Mouse (Mus musculus) heart, embryonic 16.5 days (tissue): ENCODE data around the gene Cdh6. TPM values are rescaled to one million over a fixed set of nuclear protein-coding genes. Genes with fewer than 3 reads are reported as not detected.

Experiments used
- ATAC-seq: fragments of 200-750 bp; cut with Nextera tagmentation; replicated peaks from 2 replicates; pipeline ENCODE4 v1.8.0; 2017; ENCODE audit warnings: moderate number of reproducible peaks; ENCODE audit not compliant: insufficient read depth, low FRiP score; ENCODE audit errors: extremely low read depth
- H3K27ac ChIP-seq: fragments of 300-500 bp; sonication (generic); 2 replicates; pipeline ENCODE4 v1.5.1; 2014; ENCODE audit warnings: mild to moderate bottlenecking, low read length, control low read depth, moderate library complexity
- H3K27me3 ChIP-seq: fragments of 300-500 bp; sonication (generic); 2 replicates; pipeline ENCODE4 v1.6.1; 2014; ENCODE audit warnings: low read length, mixed read lengths; ENCODE audit not compliant: control insufficient read depth, insufficient read depth
- H3K36me3 ChIP-seq: fragments of 300-500 bp; sonication (generic); 2 replicates; pipeline ENCODE4 v1.6.1; 2014; ENCODE audit not compliant: control insufficient read depth, insufficient read depth
- H3K4me1 ChIP-seq: fragments of 300-500 bp; sonication (generic); 2 replicates; pipeline ENCODE4 v1.6.1; 2014; ENCODE audit warnings: low read length, mixed read lengths; ENCODE audit not compliant: control insufficient read depth, insufficient read depth
- H3K4me2 ChIP-seq: fragments of 300-500 bp; sonication (generic); 2 replicates; pipeline ENCODE4 v1.6.1; 2014; ENCODE audit warnings: low read depth, mild to moderate bottlenecking, control low read depth, low read length
- H3K4me3 ChIP-seq: fragments of 300-500 bp; sonication (generic); 2 replicates; pipeline ENCODE4 v1.5.1; 2014; ENCODE audit warnings: mild to moderate bottlenecking, control low read depth, low read length
- H3K9ac ChIP-seq: fragments of 300-500 bp; sonication (generic); 2 replicates; pipeline ENCODE4 v1.6.1; 2014; ENCODE audit warnings: low read length, control low read depth
- H3K9me3 ChIP-seq: fragments of 300-500 bp; sonication (generic); replicated peaks from 2 replicates; pipeline ENCODE4 v1.6.1; 2016; ENCODE audit warnings: low read length; ENCODE audit not compliant: control insufficient read depth
- WGBS: fragments of 180-500 bp; shearing (Covaris S2); extraction: QIAGEN DNeasy Blood & Tissue Kit; methylation state at CpG from one replicate; pipeline ENCODE4 v1.1.7; 2014; 5-methylcytosine and 5-hydroxymethylcytosine counted together
- polyA plus RNA-seq: library from polyadenylated mRNA; unstranded; fragments of >200 nt; fragmentation: Nextera tagmentation; extraction: Ambion mirVana; gene quantifications from 2 replicates; pipeline ENCODE4 v1.2.1, GENCODE M21; 2015

Cdh6 gene
- polyA plus RNA-seq, 1 experiment from 2014 or later: 1.4 TPM

DNA sequence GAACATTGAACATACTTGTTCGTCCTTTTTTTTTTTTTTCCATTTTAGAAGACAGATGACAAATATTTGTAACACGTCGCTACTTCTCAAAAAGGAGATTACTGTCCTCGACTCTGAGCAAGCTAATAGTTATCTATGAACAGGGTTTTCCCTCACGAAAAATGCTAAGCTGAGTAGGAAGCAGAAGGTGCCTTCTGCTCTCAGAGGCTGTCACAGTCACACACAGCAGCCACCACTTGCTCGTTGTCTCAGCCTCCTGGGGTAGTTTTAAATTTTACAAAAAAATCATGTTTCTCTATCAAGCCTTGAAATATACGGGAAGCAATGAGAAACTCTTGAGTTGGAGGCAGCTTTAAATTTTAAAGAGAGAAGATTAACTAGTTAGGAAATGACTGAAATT is 125.6 kb downstream of the Cdh6 start:
- WGBS: 57% methylated on average over 7 of the region's 7 CpGs
- ATAC-seq: no peak
- no peaks in the 10 kb centered on the region for H3K27me3 ChIP-seq

DNA sequence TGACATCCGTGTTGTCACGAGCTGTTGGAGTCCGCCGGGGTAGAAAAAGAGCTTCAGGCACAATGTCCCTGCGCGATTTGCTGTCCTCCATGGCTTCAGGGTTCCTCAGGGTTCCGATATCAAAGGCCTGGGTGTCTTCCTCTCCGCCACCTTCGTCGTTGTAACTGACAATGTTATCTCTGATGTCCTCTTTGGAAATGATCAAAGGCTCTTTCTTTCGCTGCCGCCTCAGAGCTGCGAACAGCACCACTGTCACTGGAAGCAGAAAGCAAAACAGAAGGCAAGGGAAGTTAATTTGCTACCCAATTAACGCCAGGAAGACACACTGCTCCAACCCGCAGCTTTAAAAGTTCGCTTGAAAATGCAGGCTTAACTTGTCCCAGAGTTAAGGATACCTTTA is 139.0 kb downstream of the Cdh6 start:
- no peak for ATAC-seq
- no peaks in the 10 kb centered on the region for H3K9me3 ChIP-seq
- WGBS: 14% methylated on average over 16 of the region's 16 CpGs
- no peaks in the 10 kb centered on the region for H3K27me3 ChIP-seq
- H3K4me2 ChIP-seq: peak overlapping the region; percentile 47
- H3K9ac ChIP-seq: no peak overlapping the region
- H3K4me1 ChIP-seq: no peaks in the 10 kb centered on the region
- no peaks in the 10 kb centered on the region for H3K36me3 ChIP-seq
- peak overlapping the region; percentile 18 for H3K4me3 ChIP-seq
- H3K27ac ChIP-seq: no peak overlapping the region

More for the DNA sequence above, 125.6 kb downstream of the Cdh6 start:
- no peak overlapping the region for H3K9ac ChIP-seq
- no peaks in the 10 kb centered on the region for H3K36me3 ChIP-seq
- no peaks in the 10 kb centered on the region for H3K4me1 ChIP-seq
- H3K9me3 ChIP-seq: no peaks in the 10 kb centered on the region
- no peak overlapping the region for H3K4me3 ChIP-seq
- H3K27ac ChIP-seq: no peak overlapping the region
- no peak overlapping the region for H3K4me2 ChIP-seq

DNA sequence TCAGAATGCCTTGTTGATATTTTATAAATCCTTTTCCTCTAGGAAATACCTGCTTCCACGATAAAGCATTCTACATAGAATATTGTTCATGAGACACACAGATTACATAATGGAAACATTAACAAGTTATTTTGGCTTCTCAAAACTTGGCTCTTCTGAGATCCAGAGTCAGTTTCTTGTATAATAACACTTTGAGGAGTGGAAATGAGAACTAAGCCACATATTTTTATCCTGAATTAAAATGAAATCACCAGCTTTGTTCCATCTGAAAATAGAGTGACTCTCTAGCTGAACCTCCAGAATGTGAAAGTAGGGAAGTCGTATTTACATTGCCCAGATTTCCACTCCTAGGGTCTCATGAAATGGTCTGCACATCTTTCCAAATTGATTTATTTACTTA is 142.8 kb downstream of the Cdh6 start:
- no peaks in the 10 kb centered on the region for H3K9me3 ChIP-seq
- no peaks in the 10 kb centered on the region for H3K27me3 ChIP-seq
- H3K4me1 ChIP-seq: no peaks in the 10 kb centered on the region
- no peak overlapping the region for H3K9ac ChIP-seq
- no peaks in the 10 kb centered on the region for H3K36me3 ChIP-seq
- H3K4me3 ChIP-seq: no peak overlapping the region
- 68% methylated on average over 2 of the region's 2 CpGs for WGBS
- ATAC-seq: no peak
- no peak overlapping the region for H3K27ac ChIP-seq
- H3K4me2 ChIP-seq: no peak overlapping the region

DNA sequence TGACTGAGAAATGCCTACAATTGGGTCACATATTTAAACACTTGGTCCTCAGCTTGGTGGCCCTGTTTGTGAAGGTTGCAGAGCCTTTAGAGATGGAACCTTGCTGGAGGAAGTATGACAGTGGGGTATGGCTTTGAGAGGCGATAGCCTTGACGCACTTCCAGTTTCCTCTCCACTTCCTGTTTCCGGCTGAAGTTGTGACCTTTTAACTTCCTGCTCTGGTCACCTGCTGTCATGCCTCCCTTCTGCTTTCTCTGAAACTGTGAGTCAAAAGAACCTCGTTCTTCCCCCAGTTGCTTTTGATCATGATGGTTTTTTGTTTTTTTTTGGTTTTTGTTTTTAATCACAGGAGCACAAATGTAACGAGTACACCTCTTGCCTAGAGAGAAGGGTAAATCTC is 146.0 kb downstream of the Cdh6 start:
- H3K36me3 ChIP-seq: no peaks in the 10 kb centered on the region
- H3K4me2 ChIP-seq: no peak overlapping the region
- no peaks in the 10 kb centered on the region for H3K9me3 ChIP-seq
- ATAC-seq: no peak
- no peak overlapping the region for H3K4me3 ChIP-seq
- H3K27ac ChIP-seq: no peak overlapping the region
- 66% methylated on average over 5 of the region's 5 CpGs for WGBS
- no peak overlapping the region for H3K9ac ChIP-seq
- H3K27me3 ChIP-seq: no peaks in the 10 kb centered on the region
- H3K4me1 ChIP-seq: no peaks in the 10 kb centered on the region

DNA sequence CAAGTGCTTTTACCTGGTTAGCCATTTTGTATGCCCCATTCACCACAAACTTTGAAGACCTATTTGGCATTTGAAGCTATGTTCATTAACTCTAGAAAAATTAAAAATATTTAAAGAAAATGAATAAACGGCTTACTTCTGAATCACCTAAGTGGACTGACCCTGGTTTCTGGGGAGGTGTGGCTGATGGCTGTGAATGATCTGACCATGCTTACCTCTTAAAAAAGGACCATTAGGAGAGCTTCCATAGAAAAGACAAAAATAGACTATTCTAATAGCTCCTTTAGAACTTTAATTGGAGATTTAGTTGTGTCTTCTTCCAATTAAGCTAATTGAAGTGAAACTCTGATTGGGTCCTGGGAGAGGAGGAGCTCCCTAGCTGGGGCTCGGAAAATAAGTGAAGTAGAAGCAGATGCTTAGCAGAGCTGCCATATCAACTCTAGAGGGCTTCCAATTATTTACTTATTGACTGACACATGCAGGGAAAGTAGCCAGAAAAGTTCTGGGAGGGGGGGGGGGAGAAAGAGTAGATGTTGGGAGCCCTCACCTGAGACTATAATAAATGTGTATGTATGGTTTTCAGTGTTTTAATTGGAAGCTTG is 156.6 kb downstream of the Cdh6 start:
- 83% methylated on average over 2 of the region's 2 CpGs for WGBS
- no peak for ATAC-seq
- no peaks in the 10 kb centered on the region for H3K36me3 ChIP-seq
- no peak overlapping the region for H3K9ac ChIP-seq
- no peak overlapping the region for H3K4me3 ChIP-seq
- H3K4me1 ChIP-seq: no peaks in the 10 kb centered on the region
- H3K9me3 ChIP-seq: 0 out of 2 replicates have a peak, but pooled peaks cover 3% of the 10 kb centered on the region
- H3K4me2 ChIP-seq: no peak overlapping the region
- H3K27me3 ChIP-seq: no peaks in the 10 kb centered on the region
- H3K27ac ChIP-seq: no peak overlapping the region

DNA sequence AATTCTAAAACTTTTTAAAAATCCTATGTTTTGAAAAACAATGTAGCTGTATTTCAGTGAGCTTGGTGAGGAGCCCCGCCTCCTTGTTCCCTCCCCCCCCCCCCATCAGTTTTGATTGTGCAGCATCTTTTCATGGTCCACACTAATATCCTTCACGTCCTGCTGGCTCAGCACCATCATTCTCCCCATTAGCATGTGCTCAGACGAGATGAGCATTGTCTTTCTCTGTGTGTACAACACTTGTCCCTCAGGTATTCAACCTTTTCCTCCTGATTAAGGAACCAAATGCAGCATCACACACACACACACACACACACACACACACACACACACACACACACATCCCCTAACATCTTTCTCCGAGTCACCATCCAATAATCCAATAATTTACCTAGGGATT is 164.7 kb downstream of the Cdh6 start:
- no peaks in the 10 kb centered on the region for H3K36me3 ChIP-seq
- 75% methylated on average over 4 of the region's 4 CpGs for WGBS
- H3K9me3 ChIP-seq: no peaks in the 10 kb centered on the region
- H3K27ac ChIP-seq: no peak overlapping the region
- no peak for ATAC-seq
- H3K4me2 ChIP-seq: no peak overlapping the region
- H3K4me1 ChIP-seq: no peaks in the 10 kb centered on the region
- H3K9ac ChIP-seq: no peak overlapping the region
- no peak overlapping the region for H3K4me3 ChIP-seq
- H3K27me3 ChIP-seq: no peaks in the 10 kb centered on the region

DNA sequence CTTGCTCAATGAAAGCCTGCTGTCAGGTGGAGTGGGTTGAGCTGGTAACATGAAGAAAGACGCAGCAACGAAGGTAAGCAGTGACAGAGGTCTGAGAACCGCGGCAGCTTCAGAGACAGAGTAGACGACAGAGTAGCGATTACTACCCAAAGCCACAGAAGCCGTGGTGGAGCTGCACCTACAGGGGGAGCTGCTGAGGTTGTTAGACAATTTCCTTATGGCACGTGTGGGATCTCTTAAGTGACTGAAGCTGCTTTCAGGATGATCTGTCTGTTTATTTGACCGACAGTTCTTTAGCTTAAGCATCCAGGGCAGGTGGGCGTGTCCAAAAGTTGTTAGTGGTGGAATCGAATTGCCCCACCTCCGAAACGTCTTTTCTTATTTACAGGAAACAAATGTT is 167.5 kb downstream of the Cdh6 start:
- H3K4me1 ChIP-seq: no peaks in the 10 kb centered on the region
- 75% methylated on average over 13 of the region's 13 CpGs for WGBS

DNA sequence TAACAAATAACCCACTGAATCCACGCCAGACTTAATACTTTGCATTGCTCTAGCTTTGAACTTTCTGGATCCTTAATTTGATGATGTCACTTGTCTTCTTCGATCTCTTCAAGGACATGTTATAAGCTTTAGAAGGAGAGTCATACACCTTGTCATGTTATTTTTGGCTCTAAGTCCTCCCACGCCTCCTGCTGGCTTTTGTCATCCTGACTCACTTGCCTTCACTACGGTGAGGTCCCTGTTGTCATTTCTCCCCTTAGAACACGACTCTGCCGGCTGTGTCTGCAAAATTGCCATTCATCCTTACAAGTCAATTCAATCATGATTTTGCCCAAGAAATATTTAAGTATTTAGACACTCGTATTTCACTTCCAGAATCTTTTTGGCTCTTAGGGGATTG is 171.9 kb downstream of the Cdh6 start:
- no peak for ATAC-seq
- H3K9me3 ChIP-seq: no peaks in the 10 kb centered on the region
- H3K4me2 ChIP-seq: no peak overlapping the region
- no peaks in the 10 kb centered on the region for H3K36me3 ChIP-seq
- no peak overlapping the region for H3K27ac ChIP-seq
- no peaks in the 10 kb centered on the region for H3K27me3 ChIP-seq
- 37% methylated on average over 7 of the region's 7 CpGs for WGBS
- H3K4me3 ChIP-seq: no peak overlapping the region
- H3K4me1 ChIP-seq: no peaks in the 10 kb centered on the region
- H3K9ac ChIP-seq: no peak overlapping the region

More for the DNA sequence above, 167.5 kb downstream of the Cdh6 start:
- Histone ChIP-seq H3K9me3 (no peaks in the 10 kb centered on the region), H3K4me2 (no peak overlapping the region), H3K36me3 (no peaks in the 10 kb centered on the region), H3K27ac (no peak overlapping the region), H3K9ac (no peak overlapping the region), H3K4me3 (no peak overlapping the region), H3K27me3 (no peaks in the 10 kb centered on the region)
- no peak for ATAC-seq

DNA sequence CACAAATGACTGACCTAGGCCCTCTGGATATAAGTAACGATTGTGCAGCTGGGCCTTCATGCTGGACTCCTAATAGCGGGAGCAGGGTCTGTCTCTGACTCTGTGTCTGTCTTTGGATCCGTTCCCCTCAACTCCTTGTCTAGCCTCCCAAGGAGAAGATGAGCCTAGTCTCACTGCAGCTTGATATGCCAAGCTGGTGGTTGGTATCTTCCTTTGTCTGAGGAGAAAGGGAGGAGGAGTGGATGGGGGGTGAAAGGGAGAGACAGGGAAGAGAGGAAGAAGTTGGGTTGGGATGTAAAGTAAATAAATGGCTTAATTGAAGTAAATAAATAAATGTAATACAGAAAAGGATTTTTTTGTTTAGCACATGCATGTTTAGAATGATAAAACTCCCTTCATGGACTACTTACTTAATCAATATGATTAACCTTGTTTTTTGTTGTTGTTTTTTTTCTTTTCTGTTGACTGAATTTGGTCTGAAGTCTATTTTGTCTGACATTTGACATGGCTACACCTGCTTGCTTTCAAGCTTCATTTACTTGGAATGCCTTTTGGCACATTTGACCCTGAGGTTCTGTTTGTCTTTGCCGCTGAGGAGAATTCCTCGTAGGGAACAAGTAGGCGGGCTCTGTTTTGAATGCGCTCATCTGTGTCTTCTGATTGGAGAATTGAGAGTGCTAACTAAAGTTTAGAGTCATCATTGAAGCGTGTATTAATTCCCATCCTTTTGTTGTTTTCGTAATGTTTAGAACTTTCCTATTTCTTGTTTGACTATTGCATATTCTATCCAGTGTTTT is 178.7 kb downstream of the Cdh6 start:
- no peak for ATAC-seq
- H3K4me2 ChIP-seq: no peak overlapping the region
- H3K27me3 ChIP-seq: no peaks in the 10 kb centered on the region
- no peaks in the 10 kb centered on the region for H3K4me1 ChIP-seq
- no peak overlapping the region for H3K9ac ChIP-seq
- peaks cover 10% of the 10 kb centered on the region for H3K9me3 ChIP-seq
- WGBS: 81% methylated on average over 9 of the region's 9 CpGs
- no peaks in the 10 kb centered on the region for H3K36me3 ChIP-seq
- no peak overlapping the region for H3K27ac ChIP-seq
- no peak overlapping the region for H3K4me3 ChIP-seq
